Mouse (Mus musculus) layer of hippocampus, postnatal 36 days (tissue): ENCODE data around the gene Unc119b. TPM values are rescaled to one million over a fixed set of nuclear protein-coding genes. Genes with fewer than 3 reads are reported as not detected.
A peak's percentile ranks its signal among the peaks of the same experiment; 100 is the strongest.
"Not testable (repeated sequence)": the region's sequence is repeated elsewhere in the genome, so short reads cannot be mapped to it uniquely, and the experiment has no call there.

Experiments
- DNase-seq, 2 experiments: peaks; one replicate each; pipeline ENCODE4 v3.0.0; 2022
- total RNA-seq, 2 experiments: library from RNA; stranded (reverse); gene quantifications; 2 replicates each; pipeline ENCODE4 v1.2.3; 2021

Gene Unc119b
- total RNA-seq, 2 experiments from 2014 or later = 31.5 TPM

DNA sequence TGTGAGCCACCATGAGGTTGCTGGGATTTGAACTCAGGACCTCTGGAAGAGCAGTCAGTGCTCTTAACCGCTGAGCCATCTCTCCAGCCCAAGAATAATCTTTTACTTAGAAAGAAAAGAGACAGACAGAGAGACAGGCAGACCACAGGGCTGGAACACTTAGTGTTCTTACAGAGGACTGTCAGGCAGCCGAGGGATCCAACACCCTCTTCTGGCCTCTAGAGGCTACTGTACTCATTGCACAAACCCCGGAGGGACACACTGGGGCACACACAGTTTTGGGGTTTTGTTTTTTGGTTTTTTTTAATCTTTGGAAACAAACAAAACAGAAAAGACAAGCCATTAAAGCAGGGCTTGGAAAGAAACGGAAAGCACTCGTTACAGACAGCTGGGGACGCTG is 5.4 kb downstream of the Unc119b start:
- DNase-seq = no peak

DNA sequence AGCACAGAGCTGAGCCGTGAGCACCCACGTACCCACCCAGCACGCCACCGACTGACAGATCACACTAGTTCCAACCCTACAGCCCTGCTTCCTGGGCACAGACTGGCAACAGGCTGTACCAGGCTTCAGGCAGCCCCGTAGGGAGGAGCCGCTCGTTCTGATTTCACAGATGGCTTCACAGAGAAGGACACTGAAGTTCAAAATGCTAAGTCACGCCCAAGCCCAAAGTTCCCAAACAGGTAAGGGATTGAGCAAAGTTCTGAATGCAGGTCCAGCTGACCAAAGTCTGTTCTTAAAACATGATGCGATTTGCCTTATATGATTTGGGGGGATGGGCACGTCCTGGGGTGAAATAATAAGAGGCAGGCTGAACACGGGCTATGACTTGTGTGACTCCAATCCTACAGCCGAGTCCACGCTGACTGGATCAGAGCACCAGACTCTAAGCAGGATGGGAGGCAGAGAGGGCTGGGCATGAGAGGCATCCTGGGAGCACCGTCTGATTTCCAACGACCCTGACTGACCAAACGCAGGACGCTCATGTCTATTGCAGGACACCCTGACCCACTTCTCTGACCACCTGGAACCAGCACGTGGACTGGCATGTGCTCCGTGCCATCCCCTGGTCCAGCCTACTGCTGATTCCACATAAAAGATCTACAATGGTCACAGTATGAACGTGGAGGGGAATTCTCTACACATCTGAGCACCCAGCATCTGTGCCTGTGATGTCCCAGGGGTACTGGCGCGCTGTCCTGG is 7.2 kb downstream of the Unc119b start:
- no peak for DNase-seq

DNA sequence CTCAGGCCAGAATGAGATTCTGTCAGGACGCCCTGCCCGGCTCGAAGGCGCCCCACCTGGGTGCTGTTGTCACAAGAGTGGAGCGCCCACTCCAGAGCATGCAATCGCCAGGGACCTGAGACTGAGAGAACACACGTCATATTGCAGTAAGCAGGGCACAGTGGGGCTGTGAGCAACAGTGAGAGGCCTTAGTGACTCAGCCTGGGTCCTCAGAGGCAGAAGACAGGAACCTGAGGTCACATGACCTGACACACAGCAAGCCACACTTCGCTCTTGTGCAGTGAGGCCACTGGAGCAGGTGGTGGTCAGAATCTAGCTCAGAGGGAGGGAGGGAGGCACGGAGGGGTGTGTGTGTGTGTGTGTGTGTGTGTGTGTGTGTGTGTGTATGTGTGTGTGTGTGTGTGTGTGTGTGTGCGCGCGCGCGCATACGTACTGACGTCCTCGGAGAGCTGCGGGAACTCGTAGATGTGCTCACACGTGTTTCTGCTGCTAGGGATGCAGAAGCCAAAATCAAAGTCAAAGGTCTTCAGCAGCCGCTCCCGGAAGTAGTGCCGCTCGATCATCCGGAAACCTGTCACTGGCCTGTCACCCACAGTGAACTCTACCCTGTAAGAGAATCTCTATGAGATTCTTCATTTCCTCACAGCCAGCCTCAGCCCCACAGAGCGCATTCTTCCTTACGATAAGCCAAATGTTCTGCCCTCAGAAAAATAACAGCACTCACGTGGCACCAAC is 8.0 kb downstream of the Unc119b start:
- DNase-seq = no peak

DNA sequence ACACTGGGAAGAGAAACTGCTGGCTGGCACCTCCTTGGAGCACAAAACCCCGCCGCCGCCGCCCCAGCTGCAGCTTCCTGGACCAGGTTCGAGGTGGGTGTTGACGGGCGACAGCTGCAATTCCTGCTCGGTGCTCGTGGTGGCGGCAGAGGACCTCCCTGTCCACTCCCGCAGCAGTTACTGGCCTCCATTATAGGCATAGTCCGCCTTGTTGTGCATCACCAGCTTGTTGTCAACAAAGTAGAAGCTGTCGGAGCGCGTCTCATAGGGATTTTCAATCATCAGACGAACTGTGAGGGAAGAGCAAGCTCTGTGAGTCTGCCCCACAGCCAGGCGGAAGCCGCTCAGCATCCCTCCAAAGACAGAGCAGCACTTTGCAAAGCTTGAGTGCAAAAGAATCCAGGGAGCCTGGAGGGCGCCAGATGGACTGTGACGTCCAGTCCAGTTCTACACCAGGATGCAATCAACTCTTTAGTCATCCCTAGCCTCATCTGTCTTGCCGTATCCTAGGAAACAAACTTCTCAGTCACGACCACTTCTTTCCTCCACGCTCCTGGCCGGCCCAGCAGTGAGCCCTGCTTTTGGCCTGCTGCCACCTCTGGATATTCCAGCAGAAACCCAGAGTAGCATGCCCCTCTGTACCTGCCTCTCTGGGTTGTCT is 9.4 kb downstream of the Unc119b start:
- DNase-seq = peak; percentile 84 to 86

DNA sequence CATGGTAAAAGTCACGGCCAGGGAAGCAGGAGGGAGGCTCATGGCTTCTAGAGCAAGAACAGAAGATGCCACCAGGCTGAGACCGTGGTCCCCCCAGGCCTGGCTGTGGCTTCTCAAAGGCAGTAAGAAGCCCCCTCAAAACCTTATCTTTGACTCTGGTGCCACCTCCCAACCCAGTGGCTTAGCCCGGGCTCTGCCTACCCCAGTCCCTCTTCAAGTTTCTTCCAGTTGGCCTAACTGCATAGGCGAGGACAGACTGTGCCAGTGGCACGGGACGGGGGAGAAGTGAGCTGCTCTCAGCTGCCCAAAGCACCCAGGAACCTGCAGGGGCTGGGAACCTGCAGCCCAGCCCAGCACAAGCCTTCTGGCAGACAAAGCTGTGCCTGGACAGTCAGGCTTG is 10.1 kb downstream of the Unc119b start:
- DNase-seq = no peak

DNA sequence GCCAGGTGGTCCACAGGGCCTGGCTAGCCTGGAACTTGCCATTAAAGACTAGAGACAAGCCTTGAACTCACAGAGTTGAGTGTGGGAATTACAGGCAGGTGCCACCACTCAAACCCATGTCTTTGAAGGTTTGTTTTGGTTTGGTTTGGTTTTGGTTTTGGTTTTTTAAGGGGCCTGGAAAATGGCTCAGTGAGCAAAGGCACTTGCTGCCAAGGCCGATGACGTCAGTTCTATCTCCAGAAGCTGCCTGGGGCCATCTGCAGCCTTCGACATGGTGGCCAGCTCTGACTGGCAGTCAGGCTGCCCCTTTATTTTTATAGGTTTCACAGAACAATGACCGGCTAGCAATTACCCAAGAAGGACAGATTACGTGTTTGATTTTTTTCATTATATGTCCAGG is 13.8 kb downstream of the Unc119b start:
- no peak for DNase-seq

DNA sequence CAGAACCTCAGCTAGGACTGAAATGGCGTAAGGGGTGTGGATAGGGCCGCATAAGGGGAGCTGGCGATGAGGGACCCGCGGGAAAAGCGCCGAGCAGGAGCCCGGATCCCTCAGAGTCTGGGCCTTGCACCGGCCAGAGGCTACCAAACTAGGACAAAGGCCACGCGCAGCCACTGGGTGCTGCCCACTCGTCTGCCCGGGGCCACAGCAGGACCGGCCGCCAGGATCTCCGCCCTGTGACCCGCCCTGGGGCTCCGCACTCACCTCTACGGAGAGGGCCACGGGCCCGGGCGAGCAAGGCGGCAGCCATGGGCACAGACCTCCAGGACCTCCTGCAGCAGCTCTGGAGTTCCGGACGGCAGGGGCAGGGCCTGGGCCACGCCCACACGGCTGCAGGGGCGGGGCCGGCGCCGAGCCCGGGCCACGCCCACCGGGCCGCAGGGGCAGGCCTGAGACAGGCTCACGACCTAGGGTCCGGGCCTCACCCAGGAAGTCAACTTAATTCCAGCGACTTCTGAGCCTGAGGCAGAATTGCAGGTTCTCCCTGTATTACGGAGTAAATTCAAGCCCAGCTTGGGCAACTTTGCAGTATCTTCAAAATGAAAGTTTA is 15.7 kb downstream of the Unc119b start, which contains the start of gene Acads:
TSS of gene Acads (minus strand) at position 386 of the 610 bp plus-strand sequence.
- DNase-seq = peak; percentile 59 to 61

DNA sequence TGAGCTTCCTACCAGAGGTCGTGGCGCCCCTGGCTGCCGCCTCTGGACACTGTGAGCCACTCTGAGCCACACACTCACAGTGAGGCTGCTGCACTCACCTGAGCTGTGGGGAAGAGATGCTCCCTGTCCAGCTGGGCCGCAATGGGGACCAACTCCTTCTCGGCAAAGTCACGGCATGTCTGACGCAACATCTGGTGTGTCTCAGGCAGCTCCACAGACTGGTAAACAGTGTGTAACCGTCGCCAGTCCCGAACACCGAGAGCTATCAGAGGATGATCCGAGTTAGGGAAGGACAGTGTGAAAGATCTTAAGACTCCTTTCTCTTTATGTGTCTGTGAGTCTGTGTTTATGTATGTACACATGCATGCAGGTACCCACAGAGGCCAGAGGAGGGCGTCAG is 17.3 kb downstream of the Unc119b start:
- DNase-seq = no peak

DNA sequence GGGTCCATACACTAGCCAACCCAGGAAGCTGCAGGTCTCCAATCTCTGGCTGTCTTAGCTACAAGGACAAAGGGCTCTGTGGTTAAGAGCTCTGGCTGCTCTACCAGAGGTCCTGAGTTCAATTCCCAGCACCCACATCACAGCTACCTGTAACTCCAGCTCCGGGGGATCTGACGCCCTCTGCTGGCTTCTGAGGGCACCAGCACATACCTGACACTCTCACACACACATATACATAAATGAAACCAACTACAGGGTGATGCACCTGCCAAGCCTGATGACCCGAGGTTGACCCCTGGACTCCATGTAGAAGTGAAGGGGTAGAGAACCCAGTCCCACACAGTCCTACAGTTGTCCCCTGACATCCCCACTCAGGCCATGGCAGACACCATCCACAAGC is 18.3 kb downstream of the Unc119b start:
- no peak for DNase-seq

DNA sequence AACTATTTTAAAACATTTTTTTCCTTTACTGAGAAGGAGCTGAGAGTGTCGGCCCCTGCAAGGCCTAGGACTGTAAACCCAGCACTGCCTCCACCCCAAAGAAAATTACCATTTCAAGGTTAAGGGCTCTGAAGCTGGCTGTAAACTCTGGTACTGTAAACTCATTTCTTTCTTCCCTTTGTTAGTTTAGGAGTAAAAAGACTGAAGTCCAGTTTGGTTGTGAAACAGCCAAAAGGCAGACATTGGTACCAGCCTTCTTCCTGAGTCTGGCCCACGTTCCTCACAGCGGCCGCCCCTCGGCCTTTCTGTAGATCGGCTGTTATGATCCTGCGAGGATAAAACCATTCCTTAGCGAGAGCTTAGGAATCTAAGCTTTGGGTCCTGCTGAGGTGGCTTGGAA is 20.3 kb downstream of the Unc119b start:
- DNase-seq = no peak

DNA sequence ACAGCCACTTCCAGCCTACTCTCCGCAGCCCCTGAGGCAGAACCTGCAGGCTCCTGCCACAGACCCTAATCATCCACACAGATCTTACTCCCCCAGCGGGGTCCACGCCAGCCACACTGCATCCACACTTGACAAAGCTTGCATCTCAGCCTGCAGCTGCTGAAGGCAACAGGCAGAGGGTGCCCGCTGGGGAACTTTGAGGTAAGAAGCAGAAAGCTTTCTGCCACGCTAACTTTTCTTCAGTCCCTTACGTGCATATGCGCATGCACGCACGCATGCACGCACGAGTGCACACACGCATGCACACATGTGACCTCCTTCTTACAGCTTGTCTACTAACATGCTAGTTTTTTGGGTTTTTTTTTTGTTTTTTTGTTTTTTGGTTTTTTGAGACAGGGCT is 21.5 kb downstream of the Unc119b start:
- DNase-seq = no peak

DNA sequence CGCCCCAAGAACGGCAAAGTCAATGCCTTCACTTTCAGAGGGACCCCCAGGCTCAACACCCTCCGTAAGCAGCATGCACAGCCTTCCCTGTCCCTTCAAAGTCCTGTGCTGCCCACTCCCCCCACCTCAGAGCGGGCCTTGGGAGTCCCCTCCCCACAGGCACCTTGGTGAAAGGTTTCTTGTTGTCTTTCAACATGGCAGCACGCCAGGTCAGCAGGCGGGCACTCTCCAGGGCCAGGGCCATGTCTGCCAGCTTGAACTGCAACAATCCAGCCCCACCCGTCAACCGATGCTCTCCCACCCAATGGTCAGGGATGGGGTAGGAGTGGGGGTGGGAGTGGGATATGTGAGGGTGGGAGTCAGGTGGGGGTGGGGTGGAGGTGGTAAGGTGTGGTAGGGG is 23.6 kb downstream of the Unc119b start:
- no peak for DNase-seq

DNA sequence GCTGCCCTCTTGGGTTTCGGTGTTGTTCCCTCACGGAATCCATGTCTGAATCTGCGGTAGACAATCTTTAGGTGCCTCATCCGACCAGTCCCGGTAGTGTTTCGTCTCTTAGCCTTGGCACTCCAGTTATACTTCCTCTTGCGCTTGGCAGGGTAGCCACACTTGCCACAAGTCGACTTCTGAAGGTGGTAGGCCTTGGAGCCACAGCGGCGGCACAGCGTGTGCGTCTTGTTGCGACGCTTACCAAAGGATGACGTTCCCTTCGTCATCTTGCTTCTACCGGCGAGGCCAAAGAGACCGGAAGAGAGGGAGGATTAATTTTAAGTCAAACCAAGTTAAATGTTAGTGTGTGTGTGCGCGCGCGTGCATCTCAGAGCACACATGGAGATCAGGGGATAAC is 31.5 kb downstream of the Unc119b start:
- DNase-seq = not testable (repeated sequence)

DNA sequence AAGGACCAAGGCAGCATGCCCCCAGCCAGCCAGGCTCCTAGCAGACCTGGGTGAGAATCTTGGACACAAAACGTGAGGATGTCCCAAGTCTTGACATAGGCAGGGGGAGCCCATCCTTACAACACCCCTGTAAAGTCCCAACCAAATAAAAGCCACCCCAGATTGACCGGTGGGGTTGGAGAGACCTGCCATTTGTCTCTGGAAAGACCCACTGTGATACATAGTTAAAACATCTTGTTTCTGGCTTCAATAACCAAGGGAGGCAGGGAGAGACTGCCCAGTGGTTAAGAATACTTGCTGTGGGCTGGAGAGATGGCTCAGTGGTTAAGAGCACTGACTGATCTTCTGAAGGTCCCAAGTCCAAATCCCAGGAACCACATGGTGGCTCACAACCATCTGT is 32.5 kb downstream of the Unc119b start:
- no peak for DNase-seq

DNA sequence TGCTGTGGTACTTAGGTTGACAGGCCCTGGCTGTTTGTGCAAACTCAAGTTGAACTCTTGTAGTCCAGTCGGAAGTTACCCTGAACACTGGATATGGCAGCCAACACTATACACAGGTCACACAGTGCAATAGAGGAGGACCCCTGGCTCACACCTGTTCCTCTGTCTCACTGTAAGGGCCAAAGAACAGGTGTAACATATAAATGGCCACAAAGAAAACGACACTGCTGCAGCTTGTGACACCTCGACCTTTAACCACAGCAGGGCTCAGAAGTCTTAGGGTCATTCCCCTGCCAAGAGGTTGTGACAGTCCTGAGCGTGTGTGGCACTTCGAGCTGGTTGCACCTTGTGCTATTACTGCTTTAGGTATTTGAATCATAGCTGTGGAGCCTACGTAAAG is 34.3 kb downstream of the Unc119b start:
- DNase-seq = no peak

DNA sequence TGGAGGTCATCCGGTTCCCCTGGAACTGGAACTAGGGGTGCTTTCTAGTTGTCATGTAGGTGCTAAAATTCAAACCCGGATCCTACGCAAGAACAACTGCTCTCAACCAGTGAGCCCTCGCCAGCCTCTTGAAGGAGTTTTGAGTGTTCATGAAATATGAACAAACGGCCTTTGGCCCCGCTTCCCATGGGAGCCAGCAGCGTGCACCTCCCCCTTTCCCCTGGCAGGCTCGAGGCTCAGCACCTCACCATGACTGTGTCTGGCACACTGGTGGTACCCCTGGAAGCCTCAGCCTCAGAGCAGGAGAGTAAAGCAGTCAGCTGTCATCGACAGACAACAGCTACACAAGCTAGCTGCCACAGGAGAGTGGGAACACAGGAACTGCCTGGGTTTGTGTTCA is 34.8 kb downstream of the Unc119b start:
- DNase-seq = no peak

DNA sequence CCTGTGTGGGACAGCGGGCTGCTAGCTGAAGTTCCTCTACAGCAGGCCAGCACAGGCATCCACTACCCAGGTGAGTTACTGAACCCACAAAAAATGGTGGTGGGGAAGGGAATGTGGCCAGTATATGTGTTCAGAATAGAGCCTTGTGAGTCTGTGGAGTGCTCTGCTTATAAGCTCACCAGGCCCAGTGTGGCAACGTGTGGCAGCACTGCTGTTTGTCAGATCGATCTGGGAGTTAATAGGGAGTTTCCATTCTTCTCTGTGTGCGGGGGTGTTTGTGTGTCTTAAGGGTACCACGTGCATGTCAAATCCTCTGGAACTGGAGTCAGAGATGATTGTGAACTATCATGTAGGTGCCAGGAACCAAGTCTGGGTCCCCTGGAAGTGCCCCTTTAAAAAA is 35.2 kb downstream of the Unc119b start:
- DNase-seq = no peak

DNA sequence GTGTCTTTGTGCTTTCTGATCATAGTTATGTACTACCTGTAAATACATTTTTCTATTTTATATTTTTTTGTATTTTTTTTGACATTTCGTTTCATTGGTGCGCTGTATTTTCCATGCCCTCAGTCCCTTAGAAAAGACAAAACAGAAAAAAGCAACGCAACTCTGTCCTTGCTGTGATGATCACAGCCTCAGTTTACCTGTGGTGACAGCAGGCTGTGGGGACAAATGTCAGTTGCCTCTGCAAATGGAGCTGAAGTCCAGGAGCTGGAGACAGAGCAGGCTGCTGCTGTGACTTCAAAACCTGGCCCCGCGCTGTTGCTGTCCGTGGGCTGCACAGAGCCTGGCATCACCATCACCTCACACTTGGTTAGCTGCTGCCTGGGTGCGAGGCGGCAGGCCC is 36.6 kb downstream of the Unc119b start, which contains the start of gene Gm10401:
TSS of gene Gm10401 (minus strand) at position 101 of the 400 bp plus-strand sequence.
- no peak for DNase-seq

DNA sequence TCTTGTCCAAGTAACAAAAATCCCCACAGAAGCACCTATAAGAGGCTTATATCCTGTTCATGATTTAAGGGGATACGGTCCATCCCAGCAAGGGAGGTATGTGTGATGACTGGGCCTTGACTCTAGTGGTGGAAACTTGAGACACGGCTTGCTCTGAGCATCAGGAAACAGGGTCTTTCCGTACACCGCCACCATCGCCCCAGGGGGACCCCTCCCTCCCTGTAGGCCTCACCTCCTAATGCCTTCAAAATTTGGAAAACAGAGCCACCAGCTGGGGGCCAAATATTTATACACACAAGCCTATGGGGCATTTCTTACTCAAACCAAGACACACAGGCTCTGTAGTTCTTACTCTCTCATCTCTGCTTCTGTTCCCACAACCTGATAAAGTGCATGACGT is 43.0 kb downstream of the Unc119b start:
- no peak for DNase-seq

DNA sequence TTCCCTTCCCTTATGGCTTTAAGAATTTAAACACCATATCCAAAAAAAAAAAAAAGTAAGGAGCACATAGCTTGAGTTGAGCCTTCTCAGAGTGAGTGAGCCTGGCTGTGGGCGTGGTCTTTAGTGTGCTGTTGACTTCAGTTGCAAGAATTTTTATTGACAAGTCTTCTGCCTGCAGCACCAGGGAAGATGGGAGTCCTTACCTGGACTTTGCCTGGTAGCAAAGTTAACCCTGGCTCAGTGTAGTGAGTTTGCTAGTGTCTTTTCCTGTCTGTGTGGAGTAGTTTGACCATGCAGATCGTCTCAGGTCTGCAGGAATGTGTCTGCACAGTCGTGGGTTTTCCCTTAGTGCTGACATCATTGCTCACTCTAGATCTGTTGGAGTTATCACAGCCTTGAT is 43.8 kb downstream of the Unc119b start:
- DNase-seq = no peak

DNA sequence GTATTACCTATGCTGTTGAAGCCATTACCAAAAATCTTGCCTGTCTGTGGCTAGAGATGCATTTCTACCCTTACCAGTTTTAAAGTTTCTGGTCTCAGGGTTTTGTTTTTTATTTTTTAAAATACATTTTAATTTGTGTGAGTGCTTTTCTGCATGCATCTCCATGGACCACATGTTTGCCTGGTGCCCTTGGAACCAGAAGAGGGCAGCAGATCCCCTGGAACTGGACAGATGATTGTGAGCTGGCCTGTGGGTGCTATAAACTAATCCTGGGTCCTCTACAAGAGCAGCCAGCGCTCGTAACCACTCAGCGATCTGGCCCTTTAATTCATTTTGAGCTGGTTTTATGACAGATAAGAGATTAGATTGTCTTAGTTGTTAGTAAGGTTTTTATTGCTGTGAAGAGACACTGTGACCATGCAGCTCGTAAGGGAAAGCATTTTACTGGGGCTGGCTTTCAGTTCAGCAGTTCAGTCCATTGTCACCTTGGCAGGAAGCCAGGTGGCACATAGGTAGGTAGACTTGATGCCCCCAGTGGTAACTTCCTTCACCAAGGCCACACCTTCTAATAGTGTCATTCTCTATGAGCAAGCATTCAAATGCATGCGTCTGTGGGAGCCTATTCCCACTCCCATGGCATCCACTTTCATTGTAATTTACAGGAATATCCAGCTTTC is 45.0 kb downstream of the Unc119b start:
- DNase-seq = no peak

DNA sequence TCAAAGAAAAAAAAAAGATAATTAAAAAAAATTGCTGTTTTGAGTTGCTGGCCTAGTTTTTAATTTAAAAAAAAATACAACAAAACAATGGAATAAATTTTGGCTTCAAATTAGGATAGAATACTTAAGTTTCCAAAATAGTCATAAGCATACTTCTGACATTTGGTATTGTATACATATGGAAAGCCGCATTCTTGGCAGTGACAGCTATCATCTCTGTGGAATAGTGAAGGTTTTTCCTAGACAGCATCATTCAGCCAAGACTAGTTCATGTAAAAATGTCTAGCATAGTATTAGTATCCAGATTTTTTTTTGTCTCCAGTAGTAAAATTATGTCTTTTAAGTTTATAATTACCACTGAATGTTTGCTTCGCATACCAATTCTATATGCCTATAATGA is 49.1 kb downstream of the Unc119b start:
- DNase-seq = no peak
